Mouse (Mus musculus): ENCODE data around the gene Immt. TPM values are rescaled to one million over a fixed set of nuclear protein-coding genes. Genes with fewer than 3 reads are reported as not detected.

Immt gene
- polyA plus RNA-seq, 1 experiment: 70.6 TPM

Other genes with a start within 250 kb of the Immt start
- 8.4 and 14.3 TPM in 2 replicates for gene Kdm3a, start 198.3 kb upstream of the Immt start, polyA plus RNA-seq (2012; rRNA removed)
- 1.3 and 1.4 TPM in 2 replicates for gene Reep1, start 123.8 kb upstream of the Immt start, polyA plus RNA-seq (2012; rRNA removed)
- 9.7 and 10.3 TPM in 2 replicates for gene Mrpl35, start 4.4 kb upstream of the Immt start, polyA plus RNA-seq (2012; rRNA removed)
- 12.9 and 15.3 TPM in 2 replicates for gene Ptcd3, start 77.4 kb downstream of the Immt start, polyA plus RNA-seq (2012; rRNA removed)
- 9.0 and 10.1 TPM in 2 replicates for gene Polr1a, start 77.7 kb downstream of the Immt start, polyA plus RNA-seq (2012; rRNA removed)

Data from large intestine, adult 2 months (tissue).